Mouse (Mus musculus) midbrain, embryonic 13.5 days (tissue): Measurements from ENCODE around the gene Lrrc1. TPM values are rescaled to one million over a fixed set of nuclear protein-coding genes. Genes with fewer than 3 reads are reported as not detected.

ENCODE experiments used
- ATAC-seq: fragments of 200-750 bp; cut with Nextera tagmentation; 2 replicates; pipeline ENCODE4 v1.8.0; 2017; ENCODE audit warnings: mild to moderate bottlenecking, moderate TSS enrichment, moderate library complexity
- H3K27ac ChIP-seq: fragments of 300-500 bp; sonication (generic); 2 replicates; pipeline ENCODE4 v1.5.1; 2015; ENCODE audit warnings: inconsistent platforms, mild to moderate bottlenecking, moderate library complexity
- H3K27me3 ChIP-seq: fragments of 300-500 bp; sonication (generic); 2 replicates; pipeline ENCODE4 v1.6.1; 2015; ENCODE audit warnings: mild to moderate bottlenecking, inconsistent platforms
- H3K36me3 ChIP-seq: fragments of 300-500 bp; sonication (generic); 2 replicates; pipeline ENCODE4 v1.6.1; 2015; ENCODE audit warnings: mild to moderate bottlenecking, inconsistent platforms
- H3K4me1 ChIP-seq: fragments of 300-500 bp; sonication (generic); replicated peaks from 2 replicates; pipeline ENCODE4 v1.6.1; 2015; ENCODE audit warnings: inconsistent platforms
- H3K4me2 ChIP-seq: fragments of 300-500 bp; sonication (generic); replicated peaks from 2 replicates; pipeline ENCODE4 v1.6.1; 2015; ENCODE audit warnings: moderate library complexity, mild to moderate bottlenecking, inconsistent platforms
- H3K4me3 ChIP-seq: fragments of 300-500 bp; sonication (generic); replicated peaks from 2 replicates; pipeline ENCODE4 v1.5.1; 2015; ENCODE audit warnings: mild to moderate bottlenecking, inconsistent platforms
- H3K9ac ChIP-seq: fragments of 300-500 bp; sonication (generic); replicated peaks from 2 replicates; pipeline ENCODE4 v1.6.1; 2015; ENCODE audit warnings: mild to moderate bottlenecking, inconsistent platforms
- H3K9me3 ChIP-seq: fragments of 300-500 bp; sonication (generic); 2 replicates; pipeline ENCODE4 v1.6.1; 2016; ENCODE audit warnings: mild to moderate bottlenecking, inconsistent platforms
- WGBS: fragments of 180-500 bp; shearing (Covaris S2); methylation state at CpG from one replicate; pipeline ENCODE4 v1.1.7; 2015; 5-methylcytosine and 5-hydroxymethylcytosine counted together
- polyA plus RNA-seq: library from polyadenylated mRNA; unstranded; fragments of >200 nt; fragmentation: Nextera tagmentation; extraction: Ambion mirVana; gene quantifications from 2 replicates; pipeline ENCODE4 v1.2.1, GENCODE M21; 2015

Lrrc1 gene
- polyA plus RNA-seq, 1 experiment from 2014 or later = 5.0 TPM

GRCm38 (mm10) chr9:77571851-77572250 lies 27.2 kb upstream of the Lrrc1 start:
- Histone ChIP-seq H3K36me3 (no peaks in the 10 kb centered on the region), H3K4me1 (peaks cover 9% of the 10 kb centered on the region), H3K4me3 (no peak overlapping the region), H3K27me3 (0 out of 2 replicates have a peak, but pooled peaks cover 1% of the 10 kb centered on the region), H3K27ac (no peak overlapping the region), H3K4me2 (no peak overlapping the region), H3K9me3 (no peaks in the 10 kb centered on the region), H3K9ac (no peak overlapping the region)
- ATAC-seq = no peak
- whole genome bisulfite sequencing = 88% methylated on average over 4 of the region's 4 CpGs

DNA sequence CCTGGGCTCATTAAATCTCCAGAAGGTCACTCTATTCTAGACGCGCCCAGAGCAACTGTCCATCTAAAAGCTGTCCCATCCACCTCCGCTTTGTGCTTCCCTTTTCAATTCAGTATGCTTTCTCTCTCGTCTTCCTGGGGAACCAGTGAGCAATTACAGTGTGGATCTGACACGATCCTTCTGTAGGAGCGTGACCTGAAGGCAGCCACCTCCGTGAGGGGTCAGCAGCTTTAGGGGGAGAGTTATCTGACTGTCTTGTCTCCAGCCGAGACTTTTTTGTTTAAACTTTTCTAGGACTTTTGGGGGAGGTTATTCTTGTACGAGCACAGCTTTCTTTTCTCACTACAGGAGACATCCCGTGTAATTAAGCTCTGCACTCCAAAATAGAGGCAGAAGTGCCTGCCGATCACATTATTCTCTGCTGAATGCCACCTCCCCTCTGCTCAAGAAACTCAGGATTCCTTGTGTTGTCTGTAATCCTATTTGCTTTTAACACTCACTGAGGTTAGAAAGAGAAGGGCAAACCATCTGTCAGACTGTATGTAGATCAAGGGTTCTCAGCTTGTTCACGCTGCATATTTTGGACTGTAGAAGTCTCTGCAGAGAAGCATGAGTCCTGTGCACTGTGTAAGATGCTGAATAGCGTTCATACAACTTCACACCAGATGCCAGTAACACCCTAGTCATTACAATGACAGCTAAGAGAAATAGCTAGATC lies 24.3 kb upstream of the Lrrc1 start:
- H3K4me2 ChIP-seq = no peak overlapping the region
- H3K27me3 ChIP-seq = 0 out of 2 replicates have a peak, but pooled peaks cover 4% of the 10 kb centered on the region
- H3K36me3 ChIP-seq = no peaks in the 10 kb centered on the region
- no peaks in the 10 kb centered on the region for H3K9me3 ChIP-seq
- ATAC-seq = 0 out of 2 replicates have a peak, but pooled peaks have one; percentile 34
- no peak overlapping the region for H3K27ac ChIP-seq
- 14% methylated on average over 13 of the region's 13 CpGs for WGBS
- H3K9ac ChIP-seq = no peak overlapping the region
- no peak overlapping the region for H3K4me3 ChIP-seq
- peaks cover 9% of the 10 kb centered on the region for H3K4me1 ChIP-seq

GRCm38 (mm10) chr9:77561827-77562226 lies 17.2 kb upstream of the Lrrc1 start:
- Histone ChIP-seq H3K4me3 (no peak overlapping the region), H3K9ac (no peak overlapping the region), H3K4me2 (no peak overlapping the region), H3K9me3 (no peaks in the 10 kb centered on the region), H3K36me3 (no peaks in the 10 kb centered on the region), H3K4me1 (no peaks in the 10 kb centered on the region), H3K27me3 (0 out of 2 replicates have a peak, but pooled peaks cover 2% of the 10 kb centered on the region), H3K27ac (no peak overlapping the region)
- no peak for ATAC-seq

DNA sequence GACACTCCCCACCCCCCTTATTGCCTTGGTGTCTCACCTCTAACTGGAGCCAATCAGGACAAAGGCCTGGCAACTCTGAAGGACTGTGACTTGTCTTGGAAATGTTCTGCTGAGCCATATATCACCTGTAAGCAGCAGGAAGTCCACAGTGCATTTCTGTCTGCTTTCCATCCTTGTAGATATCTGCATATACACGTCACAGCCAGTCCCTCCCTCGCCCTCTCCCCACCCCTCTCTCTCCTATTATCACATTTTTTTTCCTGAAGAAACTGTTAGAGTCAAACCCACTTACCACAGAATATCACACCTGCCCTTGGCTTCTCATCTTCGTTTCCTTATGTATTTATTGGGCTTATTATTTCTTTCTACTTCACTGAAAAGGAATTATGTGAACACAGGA lies 13.3 kb upstream of the Lrrc1 start:
- Histone ChIP-seq H3K4me2 (no peak overlapping the region), H3K9ac (no peak overlapping the region), H3K27ac (no peak overlapping the region), H3K9me3 (no peaks in the 10 kb centered on the region), H3K36me3 (no peaks in the 10 kb centered on the region), H3K4me3 (no peak overlapping the region), H3K27me3 (no peaks in the 10 kb centered on the region), H3K4me1 (no peaks in the 10 kb centered on the region)
- ATAC-seq = no peak
- WGBS = 75% methylated on average over 3 of the region's 3 CpGs

DNA sequence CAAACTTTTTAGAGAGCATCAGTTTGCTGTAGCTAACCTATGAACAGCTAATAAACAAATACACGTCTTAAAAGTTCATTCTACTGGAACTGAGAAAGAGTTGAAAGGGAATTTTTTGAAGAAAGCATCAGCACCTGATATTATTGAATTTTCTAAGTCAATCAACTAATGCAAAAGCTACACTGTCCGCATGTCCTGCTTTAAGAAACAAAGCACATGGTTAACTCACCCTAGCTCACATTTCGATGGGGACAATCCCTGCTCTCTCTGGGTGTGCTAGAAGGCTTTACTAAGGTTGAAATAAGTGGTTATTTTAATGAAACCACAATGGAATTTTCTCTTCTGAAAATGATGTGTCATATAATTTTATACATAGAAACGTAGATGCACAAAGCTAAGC lies 12.5 kb upstream of the Lrrc1 start:
- H3K4me1 ChIP-seq = no peaks in the 10 kb centered on the region
- H3K9me3 ChIP-seq = no peaks in the 10 kb centered on the region
- no peaks in the 10 kb centered on the region for H3K27me3 ChIP-seq
- no peak overlapping the region for H3K4me2 ChIP-seq
- WGBS = 88% methylated on average over 4 of the region's 4 CpGs
- H3K9ac ChIP-seq = no peak overlapping the region
- no peaks in the 10 kb centered on the region for H3K36me3 ChIP-seq
- ATAC-seq = no peak
- no peak overlapping the region for H3K27ac ChIP-seq
- H3K4me3 ChIP-seq = no peak overlapping the region

DNA sequence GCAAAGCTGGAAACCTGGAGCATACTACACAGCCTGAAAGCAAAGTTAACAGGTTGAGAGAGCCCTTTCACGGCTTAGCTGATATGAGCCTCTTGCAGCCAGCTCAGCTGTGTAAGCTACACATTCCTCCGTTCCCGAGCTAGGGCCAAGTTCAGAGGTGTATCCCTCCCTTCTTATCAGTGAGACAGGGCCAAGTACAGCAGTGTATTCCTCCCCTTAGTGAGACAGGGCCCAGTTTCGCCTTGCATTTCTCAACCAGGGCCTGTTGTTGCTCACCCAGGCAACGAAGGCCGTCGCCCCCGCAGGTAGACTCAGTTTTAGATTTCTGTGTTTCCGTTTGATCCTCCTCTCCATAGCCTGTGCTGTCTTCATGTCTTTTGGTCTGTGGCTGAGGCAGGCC lies 11.8 kb upstream of the Lrrc1 start:
- Histone ChIP-seq H3K4me3 (no peak overlapping the region), H3K27ac (no peak overlapping the region), H3K9ac (no peak overlapping the region), H3K4me2 (no peak overlapping the region), H3K27me3 (no peaks in the 10 kb centered on the region), H3K4me1 (no peaks in the 10 kb centered on the region), H3K36me3 (no peaks in the 10 kb centered on the region), H3K9me3 (no peaks in the 10 kb centered on the region)
- no peak for ATAC-seq
- WGBS = 92% methylated on average over 9 of the region's 9 CpGs

GRCm38 (mm10) chr9:77553465-77553864 lies 8.8 kb upstream of the Lrrc1 start:
- Histone ChIP-seq H3K4me1 (no peaks in the 10 kb centered on the region; the same call in 1 of the 2 replicates), H3K9ac (no peak overlapping the region), H3K27me3 (no peaks in the 10 kb centered on the region), H3K9me3 (no peaks in the 10 kb centered on the region), H3K27ac (no peak overlapping the region), H3K4me3 (no peak overlapping the region), H3K4me2 (no peak overlapping the region), H3K36me3 (no peaks in the 10 kb centered on the region)
- ATAC-seq = no peak
- WGBS = 76% methylated on average over 2 of the region's 2 CpGs

- ATAC-seq = no peak
- Histone ChIP-seq H3K9ac (no peak overlapping the region), H3K27me3 (peaks cover under 1% of the 10 kb centered on the region; the same call in 1 of the 2 replicates), H3K36me3 (no peaks in the 10 kb centered on the region), H3K27ac (no peak overlapping the region), H3K4me2 (no peak overlapping the region), H3K4me3 (no peak overlapping the region), H3K4me1 (no peaks in the 10 kb centered on the region; the same call in 1 of the 2 replicates), H3K9me3 (no peaks in the 10 kb centered on the region)
- 71% methylated on average over 7 of the region's 7 CpGs for WGBS
These were observed 6.4 kb upstream of the Lrrc1 start for GRCm38 (mm10) chr9:77551036-77551512.

DNA sequence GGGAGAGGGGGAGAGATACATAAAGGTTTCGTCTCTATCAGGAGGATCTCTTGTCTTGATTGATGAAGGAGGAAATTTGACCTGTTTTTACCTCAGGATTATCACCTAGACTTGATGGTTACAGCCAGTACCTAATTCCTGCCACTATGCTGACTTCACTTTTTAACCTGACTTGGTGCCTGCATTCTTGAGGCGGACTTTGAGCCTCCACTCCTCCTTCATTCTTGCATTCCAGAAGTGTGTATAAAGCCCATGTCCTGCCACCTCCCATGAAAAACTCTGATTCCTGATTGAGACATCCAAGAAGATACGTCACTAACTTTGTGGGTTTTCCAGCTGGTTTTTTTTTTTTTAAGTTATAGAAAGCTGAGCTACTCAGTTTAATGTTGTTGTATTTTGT lies 1.3 kb upstream of the Lrrc1 start:
- peaks cover 22% of the 10 kb centered on the region for H3K4me1 ChIP-seq
- H3K36me3 ChIP-seq = no peaks in the 10 kb centered on the region
- ATAC-seq = no peak
- H3K27ac ChIP-seq = no peak overlapping the region
- H3K9ac ChIP-seq = no peak overlapping the region
- H3K4me2 ChIP-seq = peak overlapping the region; percentile 99; the same call in 1 of the 2 replicates
- no peaks in the 10 kb centered on the region for H3K9me3 ChIP-seq
- H3K4me3 ChIP-seq = no peak overlapping the region
- 66% methylated on average over 3 of the region's 3 CpGs for WGBS
- peaks cover 20% of the 10 kb centered on the region; the same call in 1 of the 2 replicates for H3K27me3 ChIP-seq

DNA sequence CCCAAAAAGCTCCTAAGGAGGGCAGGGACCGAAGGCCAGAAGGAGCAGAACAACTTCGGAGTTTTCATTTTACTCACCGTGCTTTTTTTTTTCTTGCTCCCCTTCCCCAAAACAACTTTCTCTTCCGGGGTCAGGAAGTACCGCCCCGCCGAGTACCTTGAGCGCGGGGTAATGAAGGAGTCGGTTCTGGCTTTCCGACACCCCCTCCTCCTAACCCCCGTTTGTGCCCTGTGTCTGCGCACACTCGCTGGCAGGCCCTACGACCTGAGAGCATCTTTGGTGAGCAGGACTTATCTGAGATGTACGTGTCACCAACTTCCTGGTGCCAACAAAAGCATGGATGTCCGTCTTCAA lies 375 bp upstream of the Lrrc1 start:
- Histone ChIP-seq H3K4me3 (peak overlapping the region; percentile 79), H3K9me3 (no peaks in the 10 kb centered on the region), H3K27me3 (peaks cover 20% of the 10 kb centered on the region; the same call in 1 of the 2 replicates), H3K27ac (peak overlapping the region; percentile 61; the same call in 1 of the 2 replicates), H3K9ac (peak overlapping the region; percentile 83), H3K36me3 (no peaks in the 10 kb centered on the region), H3K4me2 (peak overlapping the region; percentile 99), H3K4me1 (peaks cover 22% of the 10 kb centered on the region)
- 0% methylated on average over 17 of the region's 17 CpGs for WGBS
- peak; percentile 53 for ATAC-seq

DNA sequence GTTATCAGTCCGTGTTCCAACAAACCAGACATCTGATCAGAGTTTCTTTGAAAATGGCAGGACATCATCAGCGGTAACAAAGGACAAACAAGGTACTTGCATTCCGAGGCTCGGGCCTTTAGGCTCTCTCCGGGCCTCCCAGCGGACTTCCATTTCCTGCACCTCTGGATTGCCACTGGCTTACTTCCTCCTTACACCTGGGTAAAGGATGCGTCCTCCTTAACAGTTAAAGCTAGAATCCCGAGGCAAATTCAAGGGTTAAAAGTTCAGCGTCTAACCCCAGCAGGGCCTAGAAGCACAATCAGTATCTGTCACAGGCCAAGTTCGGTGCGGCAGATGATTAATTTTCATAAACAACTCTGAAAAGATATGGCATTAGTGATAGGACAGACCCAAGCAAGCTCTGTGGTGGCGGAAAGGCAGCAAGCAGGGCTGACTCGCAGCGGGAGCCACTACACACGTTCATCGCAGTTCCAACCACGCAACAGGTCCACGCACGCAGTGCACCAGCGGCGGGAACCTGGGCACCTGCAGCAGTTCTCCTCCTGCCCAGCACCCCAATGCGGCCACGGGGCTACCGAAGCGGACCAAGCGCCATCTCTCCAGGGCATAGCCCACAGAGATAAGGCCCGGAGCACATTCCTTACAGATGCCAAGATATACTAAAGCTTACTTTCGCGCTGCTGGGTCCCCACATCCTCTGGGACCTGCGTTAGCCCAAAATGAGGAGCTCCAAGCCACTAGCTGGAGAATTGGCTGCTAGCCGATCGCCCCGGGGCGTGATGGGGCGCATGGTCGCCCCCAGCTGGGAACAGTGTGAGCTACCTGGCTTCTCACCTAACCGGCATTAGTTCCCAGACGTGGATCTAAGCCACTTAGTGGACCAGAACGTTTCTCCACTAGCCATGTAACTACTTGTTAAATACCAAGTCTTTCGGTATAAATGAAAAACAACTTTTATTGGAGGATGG lies 1.0 kb downstream of the Lrrc1 start:
- H3K27ac ChIP-seq = no peak overlapping the region
- ATAC-seq = peak; percentile 51
- H3K27me3 ChIP-seq = peaks cover 20% of the 10 kb centered on the region; the same call in 1 of the 2 replicates
- H3K4me3 ChIP-seq = peak overlapping the region; percentile 79
- H3K36me3 ChIP-seq = no peaks in the 10 kb centered on the region
- H3K9ac ChIP-seq = peak overlapping the region; percentile 83
- H3K4me1 ChIP-seq = peaks cover 22% of the 10 kb centered on the region
- peak overlapping the region; percentile 99 for H3K4me2 ChIP-seq
- no peaks in the 10 kb centered on the region for H3K9me3 ChIP-seq
- under 1% methylated on average over 40 of the region's 40 CpGs for WGBS

DNA sequence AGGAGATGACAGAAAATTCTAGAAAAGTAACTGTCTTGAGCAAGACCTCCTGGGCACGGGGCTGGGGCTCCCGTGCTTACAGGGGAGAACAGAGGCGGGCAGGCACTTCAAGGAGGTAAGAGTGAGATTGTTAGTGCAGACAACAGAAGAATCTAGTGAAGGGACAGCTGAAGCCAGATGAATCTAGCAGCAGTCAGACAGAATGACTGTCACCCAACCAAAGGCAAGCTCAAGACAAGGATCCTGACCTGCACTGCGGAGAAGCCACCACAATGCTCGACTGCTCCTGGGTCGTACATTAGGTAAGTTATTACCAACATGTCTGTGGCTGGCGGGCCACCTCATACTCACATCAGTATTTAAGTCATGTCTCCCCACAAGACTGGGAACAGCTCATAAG lies 3.1 kb downstream of the Lrrc1 start:
- no peak for ATAC-seq
- 94% methylated on average over 7 of the region's 7 CpGs for WGBS
- H3K4me2 ChIP-seq = no peak overlapping the region
- no peak overlapping the region for H3K9ac ChIP-seq
- no peak overlapping the region for H3K27ac ChIP-seq
- H3K36me3 ChIP-seq = no peaks in the 10 kb centered on the region
- H3K9me3 ChIP-seq = no peaks in the 10 kb centered on the region
- H3K4me3 ChIP-seq = no peak overlapping the region
- H3K4me1 ChIP-seq = peaks cover 22% of the 10 kb centered on the region
- peaks cover 20% of the 10 kb centered on the region; the same call in 1 of the 2 replicates for H3K27me3 ChIP-seq
